Mouse (Mus musculus) CH12.LX (cell line): ENCODE results near the gene Pgf. TPM values are rescaled to one million over a fixed set of nuclear protein-coding genes. Genes with fewer than 3 reads are reported as not detected.

ENCODE experiments used
- DNase-seq: peaks from one replicate; pipeline ENCODE4 v3.0.0-alpha.2; 2013; ENCODE audit errors: extremely low read depth
- H3K27ac ChIP-seq: 2 replicates; pipeline ENCODE4 v1.5.1; 2012; ENCODE audit warnings: low read depth, mild to moderate bottlenecking, control low read depth, moderate library complexity; ENCODE audit not compliant: insufficient read depth
- H3K27me3 ChIP-seq: replicated peaks from 2 replicates; pipeline ENCODE3; 2012; ENCODE audit warnings: inconsistent platforms
- H3K36me3 ChIP-seq, 2 experiments: replicated peaks in 1 of 2; 2 replicates each; pipeline versions ENCODE3 to v1.6.1; 2012; ENCODE audit warnings: inconsistent platforms in 1 of 2, low read length in 1 of 2, mild to moderate bottlenecking in 1 of 2, mixed read lengths in 1 of 2, moderate library complexity in 1 of 2; ENCODE audit not compliant: control insufficient read depth in 1 of 2, insufficient read depth in 1 of 2
- H3K4me1 ChIP-seq, 2 experiments: 2 replicates each; pipeline ENCODE4 v1.6.1; 2012; ENCODE audit warnings: inconsistent platforms in 1 of 2, moderate library complexity in 1 of 2; ENCODE audit not compliant: insufficient read depth in 2 of 2, control insufficient read depth in 1 of 2
- H3K4me2 ChIP-seq: 2 replicates; pipeline ENCODE4 v1.6.1; 2012; ENCODE audit warnings: low read depth, mild to moderate bottlenecking, control low read depth; ENCODE audit not compliant: poor library complexity, insufficient read depth, severe bottlenecking
- H3K4me3 ChIP-seq, 3 experiments: fragments of 150-350 bp in 1 of 3; sonication (generic) in 1 of 3; replicated peaks in 1 of 3; 2 replicates each; pipeline versions ENCODE3 to v1.5.1; 2011 to 2012; ENCODE audit warnings: low read depth in 2 of 3, low read length in 2 of 3, mild to moderate bottlenecking in 2 of 3, moderate library complexity in 2 of 3, control low read depth in 1 of 3, improper control_type of control experiment in 1 of 3, inconsistent platforms in 1 of 3, mixed read lengths in 1 of 3; ENCODE audit not compliant: poor library complexity in 1 of 3
- H3K79me2 ChIP-seq: replicated peaks from 2 replicates; pipeline ENCODE4 v1.6.1; 2012; ENCODE audit warnings: mild to moderate bottlenecking, moderate library complexity; ENCODE audit not compliant: control insufficient read depth, poor library complexity, insufficient read depth, severe bottlenecking; ENCODE audit errors: extremely low read depth
- H3K9ac ChIP-seq: 2 replicates; pipeline ENCODE4 v1.6.1; 2012; ENCODE audit warnings: low read depth, mild to moderate bottlenecking, control low read depth, moderate library complexity; ENCODE audit not compliant: insufficient read depth
- H3K9me3 ChIP-seq: replicated peaks from 2 replicates; pipeline ENCODE3; 2012; ENCODE audit warnings: low read length, inconsistent platforms, mixed read lengths
- CHD2 ChIP-seq: IDR thresholded peaks from 2 replicates; pipeline ENCODE4 v1.6.1; 2011; ENCODE audit warnings: low read length, improper control_type of control experiment
- CTCF ChIP-seq, 2 experiments: IDR thresholded peaks in 1 of 2; conservative IDR thresholded peaks in 1 of 2; 2 replicates each; pipeline ENCODE4 v1.5.1; 2011 to 2012; ENCODE audit warnings: low read depth in 2 of 2, low read length in 2 of 2, improper control_type of control experiment in 1 of 2, inconsistent platforms in 1 of 2, mild to moderate bottlenecking in 1 of 2, moderate library complexity in 1 of 2
- ELF1 ChIP-seq: IDR thresholded peaks from 2 replicates; pipeline ENCODE4 v1.6.1; 2014; ENCODE audit warnings: low read depth, mild to moderate bottlenecking, inconsistent platforms, low read length, improper control_type of control experiment
- EP300 ChIP-seq: IDR thresholded peaks from 2 replicates; pipeline ENCODE4 v1.6.1; 2011; ENCODE audit warnings: low read length, improper control_type of control experiment
- ETS1 ChIP-seq: conservative IDR thresholded peaks from 2 replicates; pipeline ENCODE4 v1.6.1; 2012; ENCODE audit warnings: low read depth, mild to moderate bottlenecking, inconsistent platforms, low read length, improper control_type of control experiment, moderate library complexity
- HCFC1 ChIP-seq: IDR thresholded peaks from 2 replicates; pipeline ENCODE4 v1.6.1; 2012; ENCODE audit warnings: low read depth, mild to moderate bottlenecking, inconsistent platforms, low read length, improper control_type of control experiment
- JUN ChIP-seq: IDR thresholded peaks from 2 replicates; pipeline ENCODE4 v1.6.1; 2011; ENCODE audit warnings: low read depth, mild to moderate bottlenecking, low read length, improper control_type of control experiment, moderate library complexity; ENCODE audit not compliant: insufficient read depth
- JUND ChIP-seq: conservative IDR thresholded peaks from 2 replicates; pipeline ENCODE4 v1.6.1; 2011; ENCODE audit warnings: low read depth, low read length, improper control_type of control experiment
- MAZ ChIP-seq: IDR thresholded peaks from 2 replicates; pipeline ENCODE4 v1.6.1; 2012; ENCODE audit warnings: low read depth, mild to moderate bottlenecking, inconsistent platforms, low read length, improper control_type of control experiment, moderate library complexity
- MYC ChIP-seq: IDR thresholded peaks from 2 replicates; pipeline ENCODE4 v1.6.1; 2011; ENCODE audit warnings: low read depth, mild to moderate bottlenecking, improper control_type of control experiment, low read length
- NELFE ChIP-seq: IDR thresholded peaks from 2 replicates; pipeline ENCODE4 v1.6.1; 2011; ENCODE audit warnings: low read depth, low read length, improper control_type of control experiment
- NRF1 ChIP-seq: IDR thresholded peaks from 2 replicates; pipeline ENCODE4 v1.6.1; 2014; ENCODE audit warnings: low read depth, mild to moderate bottlenecking, inconsistent platforms, low read length, improper control_type of control experiment, moderate library complexity
- POLR2A ChIP-seq: IDR thresholded peaks from 2 replicates; pipeline ENCODE4 v1.6.1; 2011; ENCODE audit warnings: low read depth, mild to moderate bottlenecking, improper control_type of control experiment, low read length
- POLR2AphosphoS2 ChIP-seq: IDR thresholded peaks from 2 replicates; pipeline ENCODE4 v1.6.1; 2011; ENCODE audit warnings: low read depth, low read length, improper control_type of control experiment
- TBP ChIP-seq: conservative IDR thresholded peaks from 2 replicates; pipeline ENCODE4 v1.6.1; 2011; ENCODE audit warnings: low read depth, low read length, improper control_type of control experiment
- TCF12 ChIP-seq: IDR thresholded peaks from 2 replicates; pipeline ENCODE4 v1.6.1; 2014; ENCODE audit warnings: low read depth, mild to moderate bottlenecking, inconsistent platforms, low read length, improper control_type of control experiment
- USF1 ChIP-seq: IDR thresholded peaks from 2 replicates; pipeline ENCODE4 v1.6.1; 2014; ENCODE audit warnings: low read depth, mild to moderate bottlenecking, inconsistent platforms, low read length, improper control_type of control experiment
- USF2 ChIP-seq: conservative IDR thresholded peaks from 2 replicates; pipeline ENCODE4 v1.6.1; 2011; ENCODE audit warnings: low read depth, low read length, improper control_type of control experiment
- dilution Hi-C: fragments of 300-500 bp; cut with MboI; formaldehyde crosslinking; loops from 2 replicates; pipeline ENCODE4 v1.14.3; 2020; ENCODE audit warnings: low sequenced_read_pairs; ENCODE audit not compliant: extremely low pct_unique_long_range_greater_than_20kb, extremely low pct_ligation_motif_present
- in situ Hi-C: fragments of 300-500 bp; cut with MboI; formaldehyde crosslinking; loops from 3 replicates; pipeline ENCODE4 v1.14.3; 2019; ENCODE audit warnings: low sequenced_read_pairs, low pct_ligation_motif_present, low pct_unique_long_range_greater_than_20kb, mixed read lengths
- polyA plus RNA-seq: library from polyadenylated mRNA; unstranded; fragments of >175 nt; gene quantifications from 2 replicates; pipeline ENCODE4 v1.2.1, GENCODE M21; 2012; ENCODE audit warnings: low read depth; ENCODE audit not compliant: insufficient read length
- total RNA-seq, 2 experiments: library from RNA; depleted of rRNA; stranded (reverse); fragments of 300-350 nt in 1 of 2; fragments of >200 nt in 1 of 2; gene quantifications; 2 replicates each; pipeline ENCODE4 v1.2.3; 2012 to 2014

The Pgf gene
- total and polyA plus RNA-seq, 3 experiments = 0.34 to 0.73 (median 0.64) TPM

GRCm38 (mm10) chr12:85170948-85171307 is 6.7 kb downstream of the Pgf start:
- dilution Hi-C loops = no loop called here
- no peak for DNase-seq
- Histone ChIP-seq H3K4me1 (peaks cover 3 to 25% of the 10 kb centered on the region in 2 experiments; a peak in 3 of 4 replicates), H3K9me3 (no peaks in the 10 kb centered on the region), H3K27ac (no peak overlapping the region), H3K36me3 (no peaks in the 10 kb centered on the region)
- in situ Hi-C loops = loop anchor here (25.0 kb wide), 2 partner anchors 316 to 491 kb away; no protein-coding TSS in a partner anchor
- TF ChIP-seq JUND (no peak), USF1 (no peak), HCFC1 (no peak), USF2 (no peak), TBP (no peak), CHD2 (no peak), ETS1 (no peak), CTCF (conservative IDR thresholded peaks at IDR 0.05 in 1 of 2, IDR thresholded peaks at IDR 0.05 in 1 of 2; ENCODE audit: low read depth in 2 of 2, low read length in 2 of 2) (no peak), POLR2AphosphoS2 (no peak), MAZ (no peak), NELFE (no peak), POLR2A (no peak), NRF1 (no peak), EP300 (no peak)
- TF ChIP-seq, all 38 proteins: peak for 0
- H3K9ac ChIP-seq = no peak overlapping the region
- no peak overlapping the region for H3K4me2 ChIP-seq
- no peaks in the 10 kb centered on the region for H3K79me2 ChIP-seq
- no peak overlapping the region for H3K4me3 ChIP-seq
- peaks cover 63% of the 10 kb centered on the region for H3K27me3 ChIP-seq

GRCm38 (mm10) chr12:85170284-85170947 is 7.2 kb downstream of the Pgf start:
- Histone ChIP-seq H3K9me3 (no peaks in the 10 kb centered on the region), H3K36me3 (no peaks in the 10 kb centered on the region), H3K9ac (no peak overlapping the region), H3K27me3 (peaks cover 58% of the 10 kb centered on the region), H3K79me2 (no peaks in the 10 kb centered on the region)
- in situ Hi-C loops (loop anchor here (25.0 kb wide), 2 partner anchors 317 to 492 kb away; no protein-coding TSS in a partner anchor), dilution Hi-C loops (no loop called here)
- no peak for DNase-seq
- no peak for TF ChIP-seq JUN
- TF ChIP-seq HCFC1 = no peak
- TF ChIP-seq TBP = no peak
- no peak for TF ChIP-seq NRF1
- TF ChIP-seq ELF1 = no peak
- TF ChIP-seq POLR2A = no peak
- no peak for TF ChIP-seq TCF12
- no peak for TF ChIP-seq MAZ
- no peak for TF ChIP-seq MYC
- TF ChIP-seq NELFE = no peak
- TF ChIP-seq, all 38 proteins: peak for 0
- Histone ChIP-seq H3K27ac (no peak overlapping the region), H3K4me1 (peaks cover 3 to 29% of the 10 kb centered on the region in 2 experiments; a peak in 3 of 4 replicates), H3K4me3 (no peak overlapping the region), H3K4me2 (no peak overlapping the region)
